Mouse (Mus musculus): Measurements from ENCODE around the gene Tent5b.

The Tent5b gene

GRCm38 (mm10) chr4:133471135-133471821 lies 8.7 kb upstream of the Tent5b start:
- DNase-seq (ENCODE audit: low spot score in 2 of 2): no peak

- no peak for DNase-seq (ENCODE audit: low spot score in 2 of 2)
These were observed 6.1 kb upstream of the Tent5b start for GRCm38 (mm10) chr4:133473833-133474232.

- DNase-seq (ENCODE audit: low spot score in 2 of 2): no peak
These were observed 229 bp downstream of the Tent5b start for GRCm38 (mm10) chr4:133480185-133480537.

GRCm38 (mm10) chr4:133480754-133481153 lies 822 bp downstream of the Tent5b start:
- no peak for DNase-seq (ENCODE audit: low spot score in 2 of 2)

GRCm38 (mm10) chr4:133481488-133481887 lies 1.6 kb downstream of the Tent5b start:
- no peak for DNase-seq (ENCODE audit: low spot score in 2 of 2)

GRCm38 (mm10) chr4:133482479-133482878 lies 2.5 kb downstream of the Tent5b start:
- DNase-seq (ENCODE audit: low spot score in 2 of 2): no peak

GRCm38 (mm10) chr4:133484266-133485025 lies 4.5 kb downstream of the Tent5b start:
- no peak for DNase-seq (ENCODE audit: low spot score in 2 of 2)

GRCm38 (mm10) chr4:133485691-133486425 lies 5.9 kb downstream of the Tent5b start:
- DNase-seq (ENCODE audit: low spot score in 2 of 2): no peak

GRCm38 (mm10) chr4:133486673-133487357 lies 6.9 kb downstream of the Tent5b start:
- DNase-seq (ENCODE audit: low spot score in 2 of 2): no peak

GRCm38 (mm10) chr4:133488619-133489392 lies 8.9 kb downstream of the Tent5b start:
- no peak for DNase-seq (ENCODE audit: low spot score in 2 of 2)

- DNase-seq (ENCODE audit: low spot score in 2 of 2): no peak
These were observed 9.7 kb downstream of the Tent5b start for GRCm38 (mm10) chr4:133489489-133490245.

GRCm38 (mm10) chr4:133491800-133492199 lies 11.9 kb downstream of the Tent5b start:
- no peak for DNase-seq (ENCODE audit: low spot score in 2 of 2)

GRCm38 (mm10) chr4:133493895-133494294 lies 14.0 kb downstream of the Tent5b start:
- DNase-seq (ENCODE audit: low spot score in 2 of 2): no peak

- DNase-seq (ENCODE audit: low spot score in 2 of 2): peak in 1 of 2 experiments; percentile 80
These were observed 14.5 kb downstream of the Tent5b start for GRCm38 (mm10) chr4:133494432-133494831.

GRCm38 (mm10) chr4:133494867-133495266 lies 14.9 kb downstream of the Tent5b start:
- no peak for DNase-seq (ENCODE audit: low spot score in 2 of 2)

- no peak for DNase-seq (ENCODE audit: low spot score in 2 of 2)
These were observed 15.8 kb downstream of the Tent5b start for GRCm38 (mm10) chr4:133495711-133496110.

- DNase-seq (ENCODE audit: low spot score in 2 of 2): no peak
These were observed 17.0 kb downstream of the Tent5b start for GRCm38 (mm10) chr4:133496738-133497445.

- DNase-seq (ENCODE audit: low spot score in 2 of 2): no peak
These were observed 17.7 kb downstream of the Tent5b start for GRCm38 (mm10) chr4:133497461-133498159.

- DNase-seq (ENCODE audit: low spot score in 2 of 2): peak; percentile 82 to 85
These were observed 18.3 kb downstream of the Tent5b start, which contains the start of gene Trnp1 for GRCm38 (mm10) chr4:133498160-133498724. Gene Trnp1 (minus strand): TSS chr4:133498550.

Measured in frontal cortex, postnatal 14 days (tissue).